Mouse (Mus musculus) Patski (cell line): ENCODE measurements around the gene Arl15. TPM values are rescaled to one million over a fixed set of nuclear protein-coding genes. Genes with fewer than 3 reads are reported as not detected.

ENCODE experiments used
- ATAC-seq: fragments of 100-300 bp; one replicate; pipeline ENCODE4 v1.8.0; 2021
- CTCF ChIA-PET: fragments of 350-600 bp; sonication (Branson Sonifier 250); formaldehyde crosslinking; loops from one replicate; lab custom pipeline; 2022; ENCODE audit warnings: inconsistent platforms; lab: Charles Lee
- POLR2A ChIA-PET: fragments of 350-600 bp; sonication (Branson Sonifier 250); formaldehyde crosslinking; loops from one replicate; lab custom pipeline; 2022; ENCODE audit warnings: antibody characterized with exemption, inconsistent platforms; lab: Charles Lee
- DNase-seq: peaks from one replicate; pipeline ENCODE4 v3.0.0-alpha.2; 2011; ENCODE audit warnings: low read depth, low spot score
- H3K27me3 ChIP-seq: fragments of 371-371 bp; one replicate; pipeline ENCODE4 v1.5.1; 2021
- CTCF ChIP-seq: fragments of 100-300 bp; IDR thresholded peaks from one replicate; pipeline ENCODE4 v1.5.1; 2021
- in situ Hi-C: fragments of 300-500 bp; cut with MboI; formaldehyde crosslinking; loops from 3 replicates; pipeline ENCODE4 v1.11.1; 2018; ENCODE audit warnings: low pct_unique_long_range_greater_than_20kb, mixed read lengths
- polyA plus RNA-seq: library from polyadenylated mRNA; unstranded; gene quantifications from one replicate; pipeline ENCODE4 v1.2.3, GENCODE M21; 2021

Arl15 gene
- polyA plus RNA-seq, 1 experiment from 2014 or later, result 35.2 TPM

GRCm38 (mm10) chr13:113901001-113901545, 106.8 kb downstream of the Arl15 start:
- no peak for TF ChIP-seq CTCF
- no peaks in the 10 kb centered on the region for H3K27me3 ChIP-seq
- ATAC-seq (no peak), DNase-seq (no peak)
- in situ Hi-C loops, result no loop called here
- POLR2A ChIA-PET, result no interaction called here
- CTCF ChIA-PET, result no interaction called here

- ChIA-PET CTCF (interaction anchor here (1.1 to 1.4 kb wide), 2 partner anchors 22 to 48 kb away, joined by 3 read pairs; no protein-coding TSS in a partner anchor), POLR2A (no interaction called here)
- TF ChIP-seq CTCF, result no peak
- in situ Hi-C loops, result no loop called here
- ATAC-seq, result no peak
- DNase-seq, result no peak
- H3K27me3 ChIP-seq, result no peaks in the 10 kb centered on the region
Measured at GRCm38 (mm10) chr13:113903255-113903654, 109.0 kb downstream of the Arl15 start.

- DNase-seq (no peak), ATAC-seq (no peak)
- no peaks in the 10 kb centered on the region for H3K27me3 ChIP-seq
- in situ Hi-C loops, result no loop called here
- POLR2A ChIA-PET, result no interaction called here
- no peak for TF ChIP-seq CTCF
- CTCF ChIA-PET, result no interaction called here
Measured at GRCm38 (mm10) chr13:113911986-113912519, 117.7 kb downstream of the Arl15 start.

- ChIA-PET CTCF (no interaction called here), POLR2A (no interaction called here)
- no peak for DNase-seq
- in situ Hi-C loops, result no loop called here
- no peak for ATAC-seq
- no peak for TF ChIP-seq CTCF
- no peaks in the 10 kb centered on the region for H3K27me3 ChIP-seq
Measured at GRCm38 (mm10) chr13:113914551-113914971, 120.3 kb downstream of the Arl15 start.

GRCm38 (mm10) chr13:113915700-113916099, 121.4 kb downstream of the Arl15 start:
- ATAC-seq, result no peak
- CTCF ChIA-PET, result no interaction called here
- DNase-seq, result no peak
- in situ Hi-C loops, result no loop called here
- no peak for TF ChIP-seq CTCF
- H3K27me3 ChIP-seq, result no peaks in the 10 kb centered on the region
- POLR2A ChIA-PET, result no interaction called here

GRCm38 (mm10) chr13:113916761-113917160, 122.5 kb downstream of the Arl15 start:
- ChIA-PET POLR2A (no interaction called here), CTCF (no interaction called here)
- no peaks in the 10 kb centered on the region for H3K27me3 ChIP-seq
- no peak for TF ChIP-seq CTCF
- DNase-seq (no peak), ATAC-seq (no peak)
- in situ Hi-C loops, result no loop called here

- ChIA-PET POLR2A (no interaction called here), CTCF (no interaction called here)
- ATAC-seq (no peak), DNase-seq (no peak)
- H3K27me3 ChIP-seq, result no peaks in the 10 kb centered on the region
- in situ Hi-C loops, result no loop called here
- no peak for TF ChIP-seq CTCF
Measured at GRCm38 (mm10) chr13:113917376-113917775, 123.1 kb downstream of the Arl15 start.

GRCm38 (mm10) chr13:113917868-113918411, 123.6 kb downstream of the Arl15 start:
- POLR2A ChIA-PET, result no interaction called here
- CTCF ChIA-PET, result interaction anchor here (1.2 kb wide), 1 partner anchor 9 kb away, joined by 4 read pairs; no protein-coding TSS in a partner anchor
- no peaks in the 10 kb centered on the region for H3K27me3 ChIP-seq
- no peak for ATAC-seq
- TF ChIP-seq CTCF, result no peak
- no peak for DNase-seq
- in situ Hi-C loops, result no loop called here

GRCm38 (mm10) chr13:113918668-113919067, 124.4 kb downstream of the Arl15 start:
- no peak for DNase-seq

GRCm38 (mm10) chr13:113935697-113936096, 141.4 kb downstream of the Arl15 start:
- CTCF ChIA-PET, result no interaction called here
- no peak for DNase-seq
- in situ Hi-C loops, result no loop called here
- TF ChIP-seq CTCF, result no peak
- POLR2A ChIA-PET, result no interaction called here
- H3K27me3 ChIP-seq, result no peaks in the 10 kb centered on the region
- no peak for ATAC-seq

More at GRCm38 (mm10) chr13:113918668-113919067, 124.4 kb downstream of the Arl15 start:
- POLR2A ChIA-PET, result no interaction called here
- ATAC-seq, result no peak
- no peaks in the 10 kb centered on the region for H3K27me3 ChIP-seq
- in situ Hi-C loops, result no loop called here
- no peak for TF ChIP-seq CTCF
- CTCF ChIA-PET, result interaction anchor here (1.2 kb wide), 1 partner anchor 9 kb away, joined by 4 read pairs; no protein-coding TSS in a partner anchor

GRCm38 (mm10) chr13:113937231-113937630, 142.9 kb downstream of the Arl15 start:
- in situ Hi-C loops, result no loop called here
- POLR2A ChIA-PET, result no interaction called here
- no peaks in the 10 kb centered on the region for H3K27me3 ChIP-seq
- no peak for TF ChIP-seq CTCF
- no peak for DNase-seq
- ATAC-seq, result no peak
- CTCF ChIA-PET, result no interaction called here
